Mouse (Mus musculus) skeletal muscle tissue, adult 2 months (tissue): ENCODE measurements at regions not wholly inside any gene's neighbourhood (a gene's known extent, or its start where the extent isn't known, plus 50 kb on each side); places are given as distances from the start of the nearest gene placed in this dataset.
A peak's percentile ranks its signal among the peaks of the same experiment; 100 is the strongest.

Experiments used
- DNase-seq: peaks from one replicate; pipeline ENCODE4 v3.0.0-alpha.2; 2012; ENCODE audit warnings: low read depth, low spot score

GRCm38 (mm10) chr5:99165807-99166360, 128.7 kb upstream of the Prkg2 start:
- DNase-seq = no peak

- peak; percentile 10 for DNase-seq
These were observed 120.8 kb upstream of the Prkg2 start for GRCm38 (mm10) chr5:99157973-99158372.

GRCm38 (mm10) chr5:99153269-99153850, 116.2 kb upstream of the Prkg2 start:
- DNase-seq = peak; percentile 39

- no peak for DNase-seq
These were observed 115.1 kb upstream of the Prkg2 start for GRCm38 (mm10) chr5:99152299-99152698.

GRCm38 (mm10) chr5:99149904-99150303, 112.8 kb upstream of the Prkg2 start:
- no peak for DNase-seq

- no peak for DNase-seq
These were observed 95.5 kb upstream of the Prkg2 start for GRCm38 (mm10) chr5:99132670-99133069.

- DNase-seq = no peak
These were observed 91.5 kb upstream of the Prkg2 start for GRCm38 (mm10) chr5:99128628-99129027.

GRCm38 (mm10) chr5:99125418-99125817, 88.3 kb upstream of the Prkg2 start:
- no peak for DNase-seq

- DNase-seq = no peak
These were observed 74.6 kb upstream of the Prkg2 start for GRCm38 (mm10) chr5:99111755-99112154.

GRCm38 (mm10) chr5:99111235-99111634, 74.1 kb upstream of the Prkg2 start:
- no peak for DNase-seq

GRCm38 (mm10) chr5:99099727-99100116, 62.6 kb upstream of the Prkg2 start:
- DNase-seq = no peak

- DNase-seq = no peak
These were observed 62.0 kb upstream of the Prkg2 start for GRCm38 (mm10) chr5:99099014-99099726.
